Mouse (Mus musculus) layer of hippocampus, adult 9-11 months (tissue): ENCODE data around the gene Tnfrsf19.

Source experiments
- DNase-seq: peaks from one replicate; pipeline ENCODE4 v3.0.0; 2022

Gene Tnfrsf19

DNA sequence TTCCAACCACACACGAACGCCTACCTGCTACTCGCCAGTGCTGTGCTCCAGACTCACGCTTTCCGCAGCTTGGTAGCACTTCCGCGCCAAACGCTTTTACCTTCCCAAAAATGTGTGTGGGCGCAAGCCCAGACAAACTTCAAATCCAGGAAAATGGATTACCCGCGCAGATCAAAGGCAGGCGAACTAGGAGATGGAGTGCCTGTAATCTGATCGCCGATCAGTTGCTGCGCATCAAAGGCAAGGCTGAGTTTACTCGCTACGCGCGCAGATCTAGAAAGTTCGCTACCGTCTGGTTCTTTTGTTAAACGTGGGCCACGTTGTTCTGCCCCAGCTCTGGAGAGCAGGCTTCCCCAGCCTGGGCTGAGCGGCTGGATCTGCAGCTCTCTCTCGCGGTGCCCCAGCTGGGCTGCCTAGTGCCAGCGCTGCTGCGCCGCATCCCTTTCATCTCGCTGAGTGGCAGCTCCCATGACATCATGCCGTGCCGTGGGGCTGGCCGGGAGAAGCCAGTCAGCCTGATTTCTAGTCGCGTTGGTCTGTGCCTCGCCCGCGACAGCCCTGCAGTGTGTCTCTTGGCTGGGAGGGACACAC lies at the start of gene Tnfrsf19:
Tnfrsf19 (minus strand) TSS at position 400 of the 591 bp plus-strand sequence.
- DNase-seq: peak; percentile 82

- DNase-seq: peak; percentile 8
These were observed 45.8 kb upstream of the Tnfrsf19 start for GRCm38 (mm10) chr14:61092073-61092472.

GRCm38 (mm10) chr14:61090955-61091354 lies 44.7 kb upstream of the Tnfrsf19 start:
- peak; percentile 62 for DNase-seq

DNA sequence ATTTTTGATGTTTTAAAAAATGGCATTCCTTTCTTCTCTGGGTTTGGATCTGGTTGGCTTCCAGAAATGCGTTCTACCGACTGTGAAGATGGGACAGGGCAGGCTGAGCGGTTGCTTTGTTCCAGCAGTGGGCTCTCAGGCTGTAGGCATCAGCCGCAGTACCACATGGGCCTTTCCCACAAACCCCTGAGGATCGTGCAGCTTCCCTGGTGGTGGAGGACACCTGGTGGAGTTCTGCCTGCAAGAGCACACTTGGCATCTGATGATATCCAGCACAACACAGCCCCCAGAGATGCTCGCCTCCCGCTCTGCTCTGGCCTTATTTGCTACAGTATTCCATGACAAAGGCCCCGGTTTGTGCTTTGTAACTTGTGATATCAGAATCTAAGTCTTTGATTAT lies 41.9 kb upstream of the Tnfrsf19 start:
- no peak for DNase-seq

- peak; percentile 30 for DNase-seq
These were observed 39.0 kb upstream of the Tnfrsf19 start for GRCm38 (mm10) chr14:61085325-61085724.

DNA sequence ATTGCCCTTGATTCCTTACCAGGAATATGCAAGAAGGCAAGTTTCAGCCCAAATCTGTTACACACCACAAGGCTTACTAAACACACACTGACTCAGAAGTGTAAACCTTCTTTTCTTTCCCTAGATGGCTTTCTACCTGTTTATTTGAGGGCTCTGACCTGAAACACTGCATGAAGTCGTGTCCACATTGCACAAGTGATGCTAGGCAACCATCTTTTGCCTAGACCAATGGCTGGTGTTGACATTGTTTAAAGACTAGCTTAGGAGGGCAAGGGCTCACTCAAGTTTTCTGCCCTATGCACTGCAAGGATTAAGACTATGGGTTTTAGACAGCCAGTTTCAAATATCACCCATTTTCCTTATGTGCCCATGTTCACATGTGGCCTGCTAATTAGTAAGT lies 23.3 kb upstream of the Tnfrsf19 start:
- no peak for DNase-seq

GRCm38 (mm10) chr14:61061729-61062128 lies 15.4 kb upstream of the Tnfrsf19 start:
- no peak for DNase-seq

DNA sequence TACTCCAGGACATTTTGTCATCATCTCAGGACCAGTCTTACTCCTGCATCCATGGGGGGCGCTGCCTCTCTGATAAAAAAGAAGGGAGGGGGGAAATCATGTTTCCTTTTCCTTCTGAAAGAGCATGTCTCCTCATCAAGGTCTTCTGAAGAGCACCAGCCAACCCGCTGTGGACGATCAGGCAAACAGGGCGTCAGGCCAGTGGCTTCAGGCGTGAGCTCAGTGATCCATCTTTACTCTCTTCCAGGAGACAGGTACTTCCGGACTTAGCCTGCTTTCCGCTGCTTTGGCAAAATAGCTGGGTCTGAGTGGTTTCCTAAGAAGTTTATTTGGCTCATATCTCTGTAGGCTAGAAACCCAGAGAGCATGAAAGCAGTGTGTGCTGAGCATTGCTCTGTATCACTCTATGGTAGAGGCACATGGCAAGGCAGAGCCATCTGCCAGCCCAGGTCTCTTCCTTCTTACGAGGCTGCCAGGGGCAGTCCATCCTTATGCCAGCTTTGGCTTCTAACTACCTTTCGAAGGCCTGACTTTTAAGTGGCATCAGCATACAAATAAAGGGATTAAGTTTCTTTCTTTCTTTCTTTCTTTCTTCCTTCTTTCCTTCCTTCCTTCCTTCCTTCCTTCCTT lies 13.1 kb upstream of the Tnfrsf19 start:
- DNase-seq: no peak

GRCm38 (mm10) chr14:61056962-61057361 lies 10.7 kb upstream of the Tnfrsf19 start:
- DNase-seq: no peak

GRCm38 (mm10) chr14:61056445-61056844 lies 10.2 kb upstream of the Tnfrsf19 start:
- no peak for DNase-seq

DNA sequence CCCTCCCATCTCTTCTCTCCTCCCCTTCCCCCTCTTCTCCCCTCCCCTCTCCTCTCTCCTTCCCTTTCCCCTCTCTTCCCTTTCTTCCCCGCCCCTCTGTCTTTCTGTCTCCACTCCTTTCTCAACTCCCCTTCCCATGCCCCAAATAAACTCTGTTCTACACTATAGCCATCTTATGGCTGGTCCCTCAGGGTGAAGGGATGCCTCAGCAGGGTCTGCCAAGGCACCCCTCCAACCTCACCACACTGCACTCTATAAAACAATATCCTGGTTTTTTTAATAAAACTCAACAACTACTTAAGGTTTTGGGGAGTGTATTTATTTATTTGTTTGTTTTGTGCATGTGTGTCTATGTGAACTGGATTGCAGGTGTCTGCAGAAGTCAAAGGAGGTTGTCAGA lies 9.6 kb upstream of the Tnfrsf19 start:
- DNase-seq: no peak

DNA sequence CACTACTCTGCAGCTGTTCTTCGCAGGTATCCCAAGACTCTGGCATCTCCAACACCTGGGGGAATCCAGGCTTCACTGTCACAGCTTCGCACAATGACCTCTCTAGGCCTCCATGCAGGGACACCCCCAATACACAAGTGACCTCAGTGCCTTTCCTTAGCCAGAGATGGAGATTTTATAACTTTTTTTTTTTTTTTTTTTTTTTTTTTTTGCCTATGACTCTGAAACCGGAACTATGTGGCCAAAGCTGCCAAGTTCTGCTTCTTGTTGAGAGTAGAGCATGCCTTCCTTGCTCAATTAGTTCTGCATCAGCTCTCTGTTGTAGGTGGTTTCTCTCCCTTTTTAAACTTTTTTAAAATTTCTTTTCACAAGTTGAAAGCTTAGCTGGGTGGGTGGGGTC lies 5.9 kb upstream of the Tnfrsf19 start:
- DNase-seq: no peak

GRCm38 (mm10) chr14:61045446-61046090 lies 722 bp downstream of the Tnfrsf19 start:
- DNase-seq: no peak

GRCm38 (mm10) chr14:61044316-61044715 lies 2.0 kb downstream of the Tnfrsf19 start:
- DNase-seq: no peak

DNA sequence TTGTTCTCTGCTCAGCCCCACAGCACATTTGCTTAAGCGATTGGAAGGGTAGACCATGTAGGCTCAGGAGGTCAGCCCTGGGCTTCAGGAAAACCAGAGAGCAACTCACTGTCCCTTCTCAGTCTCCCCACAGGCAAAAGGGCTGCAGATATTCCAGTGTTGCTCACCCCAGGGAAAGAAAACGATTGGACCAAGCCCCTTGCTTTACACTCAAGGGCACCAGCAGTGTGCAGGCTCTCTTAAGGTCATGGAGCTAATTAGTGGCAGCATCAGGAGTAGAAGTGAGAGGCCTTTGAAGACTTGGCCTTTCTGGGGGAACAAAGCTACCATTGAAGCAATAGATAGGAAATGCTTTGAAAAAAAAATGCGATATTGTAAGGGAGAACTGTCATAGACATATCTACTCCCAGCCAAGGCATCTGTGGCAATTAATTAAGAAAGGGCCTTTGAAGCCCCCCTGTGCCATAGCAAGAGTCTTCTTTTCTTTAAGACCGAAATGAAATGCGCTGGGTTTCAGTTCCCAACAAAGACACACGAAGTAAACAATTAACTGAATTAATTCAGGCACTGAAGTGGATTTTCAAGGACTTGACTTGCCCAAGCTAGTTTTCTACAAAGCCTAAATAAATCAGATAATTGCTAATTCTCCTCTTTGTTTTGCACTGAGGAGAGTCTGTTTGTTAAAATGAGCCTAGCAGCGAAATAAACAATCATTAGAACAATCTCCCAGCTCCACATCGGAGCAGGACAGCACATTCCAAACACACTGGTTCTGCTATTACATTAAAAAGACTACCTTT lies 2.6 kb downstream of the Tnfrsf19 start:
- DNase-seq: no peak

DNA sequence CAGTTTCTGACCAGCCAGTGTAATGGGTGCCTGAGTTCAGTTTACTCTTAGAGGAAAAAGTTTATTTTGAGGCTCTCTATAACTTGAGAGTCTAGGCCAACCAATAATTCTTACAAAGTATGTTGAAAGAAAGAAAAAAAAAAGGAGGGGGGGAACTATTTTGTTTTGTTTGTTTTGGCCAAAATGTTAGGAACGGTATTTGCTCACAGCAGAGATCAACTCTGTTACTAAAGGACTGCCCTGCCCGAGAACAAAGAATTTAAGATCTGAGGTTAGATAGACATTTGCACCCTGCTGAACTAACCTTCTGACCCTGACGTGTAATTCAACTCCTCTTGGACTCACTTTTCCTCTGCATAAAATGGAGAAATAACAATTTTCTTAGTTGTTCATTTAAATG lies 4.0 kb downstream of the Tnfrsf19 start:
- DNase-seq: no peak

GRCm38 (mm10) chr14:61040236-61040635 lies 6.1 kb downstream of the Tnfrsf19 start:
- no peak for DNase-seq

DNA sequence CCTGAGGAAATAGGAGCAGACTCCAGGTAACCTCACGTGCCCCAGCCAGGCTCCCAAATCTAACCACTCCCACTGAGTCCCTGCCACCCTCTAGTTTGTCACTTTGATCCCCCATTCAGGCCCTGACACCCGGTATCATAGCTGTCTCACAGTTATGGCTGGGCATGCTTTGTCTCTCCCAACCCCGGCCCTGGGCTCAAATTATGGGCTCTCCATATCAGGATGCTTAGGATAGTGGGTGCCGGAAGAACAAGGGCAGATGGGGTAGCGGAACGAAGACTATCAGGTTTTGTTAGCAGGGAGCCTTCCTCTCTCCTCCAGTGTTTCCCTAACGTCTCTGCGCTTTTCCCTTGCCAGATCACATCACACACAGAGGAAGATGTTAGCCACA lies 8.2 kb downstream of the Tnfrsf19 start:
- no peak for DNase-seq

DNA sequence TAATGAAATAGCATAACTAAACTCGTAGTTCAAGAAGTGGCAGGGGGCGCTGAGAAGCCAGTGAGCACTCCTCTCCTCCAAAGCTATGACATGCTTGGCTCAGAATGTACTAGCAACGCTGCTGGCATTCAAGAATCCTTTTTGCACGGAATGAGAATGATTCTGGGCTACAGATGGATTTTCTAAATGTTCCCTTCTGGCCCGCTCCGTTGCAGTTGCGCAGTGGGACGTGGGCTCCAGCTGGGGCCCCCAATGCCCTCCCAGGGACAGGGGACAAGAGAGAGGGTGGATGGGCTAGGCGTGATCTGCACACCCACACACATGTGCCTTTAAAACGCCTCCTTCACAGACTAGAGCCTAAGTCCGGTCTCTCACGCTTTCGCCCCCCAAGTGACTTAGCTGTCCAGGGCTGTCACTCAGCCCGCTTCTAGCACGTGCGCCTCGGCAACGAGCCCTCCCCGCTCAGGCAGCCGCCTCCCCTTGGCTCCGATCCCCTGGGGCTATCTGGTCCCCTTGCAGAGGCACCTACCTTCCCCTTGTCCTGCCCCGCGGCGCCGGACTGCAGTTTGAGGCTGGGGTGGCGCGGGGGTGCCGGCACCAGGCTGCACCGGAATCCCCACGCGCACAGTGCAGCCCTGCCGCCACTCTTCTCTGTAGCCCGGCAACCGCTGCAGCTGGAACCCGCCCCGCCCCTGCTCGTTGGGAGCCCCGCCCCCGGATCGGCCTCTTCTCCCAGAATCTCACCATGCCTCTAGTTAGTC lies 8.8 kb downstream of the Tnfrsf19 start:
- peak; percentile 65 for DNase-seq

- no peak for DNase-seq
These were observed 15.9 kb downstream of the Tnfrsf19 start for GRCm38 (mm10) chr14:61030366-61030765.

- DNase-seq: no peak
These were observed 22.3 kb downstream of the Tnfrsf19 start for GRCm38 (mm10) chr14:61024006-61024405.

DNA sequence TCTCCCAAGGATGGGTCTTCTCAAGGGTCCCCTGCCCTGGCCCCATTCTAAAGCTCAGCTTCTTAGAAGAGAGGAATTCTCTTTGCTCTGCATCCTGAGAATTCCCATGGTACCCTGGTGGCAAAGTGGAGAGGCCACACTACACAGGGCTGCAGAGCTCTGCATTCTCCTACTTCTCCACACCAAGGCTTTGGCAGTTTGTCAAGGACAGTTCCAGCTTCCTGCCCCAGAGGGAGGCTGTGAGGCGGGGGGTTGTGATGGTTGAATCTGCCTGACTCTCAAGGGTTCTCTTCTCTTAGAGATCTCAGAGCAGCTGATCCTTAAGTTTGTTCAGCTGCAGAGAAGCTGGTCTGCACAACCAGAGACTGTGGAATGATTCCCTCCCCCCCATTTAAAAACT lies 23.9 kb downstream of the Tnfrsf19 start:
- no peak for DNase-seq

DNA sequence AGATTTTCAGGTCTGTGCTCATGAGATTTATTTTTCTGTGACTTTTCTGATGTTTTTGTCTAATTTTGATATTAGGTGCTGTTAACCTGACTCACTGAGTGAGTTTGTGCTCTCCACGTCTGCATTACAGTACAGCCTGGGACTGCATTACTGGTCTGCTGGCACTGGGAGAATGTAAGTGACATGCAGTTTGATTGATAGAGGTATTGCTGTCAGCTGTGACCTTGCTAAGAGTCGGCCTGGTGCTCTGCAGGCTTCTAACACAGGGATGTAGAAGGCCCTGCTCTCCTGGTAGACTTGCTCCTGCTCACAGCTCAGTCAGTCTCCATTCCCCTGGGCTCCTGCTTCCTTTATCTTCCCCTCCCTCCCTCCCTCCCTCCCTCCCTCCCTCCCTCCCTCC lies 25.3 kb downstream of the Tnfrsf19 start:
- DNase-seq: no peak
